Mouse (Mus musculus) bone marrow, adult 2 months (tissue): ENCODE results near the gene Gm5426.

ENCODE experiments used
- CTCF ChIP-seq: fragments of 200-500 bp; IDR thresholded peaks from 2 replicates; pipeline ENCODE4 v1.5.1; 2011; ENCODE audit warnings: low read length, control low read depth; ENCODE audit not compliant: control insufficient read depth, insufficient read depth
- POLR2A ChIP-seq: fragments of 200-500 bp; IDR thresholded peaks from 2 replicates; pipeline ENCODE4 v1.6.1; 2011; ENCODE audit warnings: low read depth, mild to moderate bottlenecking, control low read depth, low read length, borderline replicate concordance; ENCODE audit not compliant: control insufficient read depth

GRCm38 (mm10) chr10:96172964-96173363, 36.6 kb downstream of the Gm5426 start:
- no peak for TF ChIP-seq CTCF
- no peak for TF ChIP-seq POLR2A
